In genomic region chr14:28171364-28171763, GRCm38 (mm10) we compare ENCODE assay signal across 31 mouse cellular contexts.
DNase-seq lines count a peak whose midpoint lies in the region; ATAC-seq and TF ChIP-seq lines count a peak whose summit lies in the region.
"Had no signal": no experiment of that assay in that cellular context is flagged by ENCODE, and none has a peak within 500 bp of the region (broad histone marks: within the 10 kb centered on the region; RNA-seq: fewer than 3 reads in every experiment).

No protein-coding gene starts in this region.

- no peak overlapping the region for H3K4me3 ChIP-seq in intestine, embryonic 14.5 days (ENCODE audit: low read depth, low read length)
- H3K4me3 ChIP-seq in intestine, postnatal 0 days (ENCODE audit: low read depth, low read length): no peak overlapping the region
- no peak overlapping the region for H3K4me3 ChIP-seq in kidney, embryonic 14.5 days (ENCODE audit: low read length)
- no peak overlapping the region for H3K4me3 ChIP-seq in lung, embryonic 16.5 days (ENCODE audit: low read length)
- H3K4me3 ChIP-seq: embryonic facial prominence, embryonic 10.5 days; embryonic facial prominence, embryonic 13.5 days; erythroblast, embryonic 14.5 days; forebrain, embryonic 12.5 days; forebrain, embryonic 15.5 days; heart, adult 2 months; heart, embryonic 10.5 days; heart, embryonic 13.5 days; hindbrain, embryonic 12.5 days; hindbrain, embryonic 15.5 days had no signal

- TF ChIP-seq CTCF in intestine, postnatal 0 days (IDR thresholded peaks at IDR 0.05; ENCODE audit: low read depth): no peak

- ATAC-seq in intestine, embryonic 14.5 days (replicated peaks; ENCODE audit: low FRiP score, low TSS enrichment, low read depth): no peak
- no peak for ATAC-seq in intestine, postnatal 0 days
- no peak for ATAC-seq in kidney, embryonic 14.5 days (ENCODE audit: low FRiP score, low TSS enrichment)
- peak; percentile 78 for ATAC-seq in lung, embryonic 16.5 days (ENCODE audit: low read depth)
- ATAC-seq: forebrain, embryonic 15.5 days; Patski had no signal

- H3K9me3 ChIP-seq in intestine, embryonic 14.5 days (ENCODE audit: control insufficient read depth, low read length): no peaks in the 10 kb centered on the region
- H3K9me3 ChIP-seq in intestine, postnatal 0 days (ENCODE audit: control insufficient read depth): no peaks in the 10 kb centered on the region
- H3K9me3 ChIP-seq in kidney, embryonic 14.5 days (ENCODE audit: control insufficient read depth, low read length): no peaks in the 10 kb centered on the region
- no peaks in the 10 kb centered on the region for H3K9me3 ChIP-seq in lung, embryonic 16.5 days (ENCODE audit: control insufficient read depth, low read length)
- H3K9me3 ChIP-seq: embryonic facial prominence, embryonic 10.5 days; embryonic facial prominence, embryonic 13.5 days; forebrain, embryonic 12.5 days; forebrain, embryonic 15.5 days; heart, embryonic 10.5 days; heart, embryonic 13.5 days; hindbrain, embryonic 12.5 days; hindbrain, embryonic 15.5 days had no signal

- H3K9ac ChIP-seq in intestine, embryonic 14.5 days (ENCODE audit: low read length): no peak overlapping the region
- H3K9ac ChIP-seq in intestine, postnatal 0 days (ENCODE audit: low read depth, low read length): no peak overlapping the region
- no peak overlapping the region for H3K9ac ChIP-seq in kidney, embryonic 14.5 days (ENCODE audit: low read depth, low read length)
- H3K9ac ChIP-seq in lung, embryonic 16.5 days (ENCODE audit: low read length): no peak overlapping the region
- H3K9ac ChIP-seq: embryonic facial prominence, embryonic 13.5 days; forebrain, embryonic 12.5 days; forebrain, embryonic 15.5 days; heart, embryonic 13.5 days; hindbrain, embryonic 12.5 days; hindbrain, embryonic 15.5 days had no signal

- H3K27ac ChIP-seq in intestine, embryonic 14.5 days (ENCODE audit: low read depth): peak overlapping the region; percentile 38; the same call in 1 of the 2 replicates
- no peak overlapping the region for H3K27ac ChIP-seq in intestine, postnatal 0 days (ENCODE audit: low read depth, low read length)
- H3K27ac ChIP-seq in kidney, embryonic 14.5 days (ENCODE audit: low read depth, low read length): no peak overlapping the region
- peak overlapping the region; percentile 71 for H3K27ac ChIP-seq in lung, embryonic 16.5 days (ENCODE audit: low read length)
- H3K27ac ChIP-seq: embryonic facial prominence, embryonic 10.5 days; embryonic facial prominence, embryonic 13.5 days; forebrain, embryonic 12.5 days; forebrain, embryonic 15.5 days; heart, adult 2 months; heart, embryonic 10.5 days; heart, embryonic 13.5 days; hindbrain, embryonic 12.5 days; hindbrain, embryonic 15.5 days had no signal

- no peaks in the 10 kb centered on the region for H3K36me3 ChIP-seq in intestine, embryonic 14.5 days (ENCODE audit: control insufficient read depth, insufficient read depth, low read length)
- no peaks in the 10 kb centered on the region for H3K36me3 ChIP-seq in intestine, postnatal 0 days (ENCODE audit: control insufficient read depth, insufficient read depth)
- no peaks in the 10 kb centered on the region for H3K36me3 ChIP-seq in kidney, embryonic 14.5 days (ENCODE audit: control insufficient read depth, insufficient read depth, low read length)
- no peaks in the 10 kb centered on the region for H3K36me3 ChIP-seq in lung, embryonic 16.5 days (ENCODE audit: control insufficient read depth, insufficient read depth, low read length)
- H3K36me3 ChIP-seq: embryonic facial prominence, embryonic 10.5 days; embryonic facial prominence, embryonic 13.5 days; forebrain, embryonic 12.5 days; forebrain, embryonic 15.5 days; G1E; heart, embryonic 10.5 days; heart, embryonic 13.5 days; hindbrain, embryonic 12.5 days; hindbrain, embryonic 15.5 days had no signal

- no peak for DNase-seq in intestine, embryonic 14.5 days (ENCODE audit: low spot score)
- peak; percentile 24 to 37 for DNase-seq in kidney, postnatal 4 days
- no peak for DNase-seq in lung, postnatal 14 days
- peak; percentile 16 to 58 for DNase-seq in lung, postnatal 4 days
- no peak for DNase-seq in embryo, embryonic 10 days (ENCODE audit: low spot score)
- DNase-seq: adrenal gland, adult 2 months; adrenal gland, postnatal 14 days; B cell, adult 2 months; cerebellum, adult 11 months; cerebellum, adult 2 months; cerebellum, adult 9-11 months; cerebellum, postnatal 25 days; embryo, embryonic 11 days; gastrocnemius, postnatal 25 days; heart, adult 2 months; heart, postnatal 14 days had no signal

- 27% methylated on average over 2 of the region's 2 CpGs for WGBS in intestine, embryonic 14.5 days
- 57% methylated on average over 2 of the region's 2 CpGs for WGBS in intestine, postnatal 0 days
- WGBS in kidney, embryonic 14.5 days: 64% methylated on average over 2 of the region's 2 CpGs
- 42% methylated on average over 2 of the region's 2 CpGs for WGBS in lung, embryonic 16.5 days

- peaks cover 19% of the 10 kb centered on the region; the same call in 1 of the 2 replicates for H3K4me1 ChIP-seq in intestine, embryonic 14.5 days (replicated peaks; ENCODE audit: control insufficient read depth, insufficient read depth, low read length)
- H3K4me1 ChIP-seq in intestine, postnatal 0 days (replicated peaks; ENCODE audit: control insufficient read depth, insufficient read depth, low read length): no peaks in the 10 kb centered on the region
- 0 out of 2 replicates have a peak, but pooled peaks cover 3% of the 10 kb centered on the region for H3K4me1 ChIP-seq in kidney, embryonic 14.5 days (ENCODE audit: control insufficient read depth, insufficient read depth, low read length)
- peaks cover 12% of the 10 kb centered on the region for H3K4me1 ChIP-seq in lung, embryonic 16.5 days (replicated peaks; ENCODE audit: control insufficient read depth, insufficient read depth, low read length)
- H3K4me1 ChIP-seq: forebrain, embryonic 12.5 days; forebrain, embryonic 15.5 days; hindbrain, embryonic 12.5 days; hindbrain, embryonic 15.5 days had no signal

- no peak overlapping the region for H3K4me2 ChIP-seq in intestine, embryonic 14.5 days (ENCODE audit: low read length)
- H3K4me2 ChIP-seq in intestine, postnatal 0 days (replicated peaks; ENCODE audit: low read depth): no peak overlapping the region
- H3K4me2 ChIP-seq in kidney, embryonic 14.5 days (replicated peaks; ENCODE audit: low read depth, low read length): no peak overlapping the region
- no peak overlapping the region for H3K4me2 ChIP-seq in lung, embryonic 16.5 days (ENCODE audit: low read depth, low read length)
- H3K4me2 ChIP-seq: embryonic facial prominence, embryonic 13.5 days; forebrain, embryonic 12.5 days; forebrain, embryonic 15.5 days; heart, embryonic 13.5 days; hindbrain, embryonic 12.5 days; hindbrain, embryonic 15.5 days had no signal

- no peaks in the 10 kb centered on the region for H3K27me3 ChIP-seq in intestine, embryonic 14.5 days (replicated peaks; ENCODE audit: control insufficient read depth, insufficient read depth, low read length)
- H3K27me3 ChIP-seq in intestine, postnatal 0 days (replicated peaks; ENCODE audit: control insufficient read depth, insufficient read depth, low read length): no peaks in the 10 kb centered on the region
- H3K27me3 ChIP-seq in kidney, embryonic 14.5 days (ENCODE audit: control insufficient read depth, insufficient read depth, low read length): no peaks in the 10 kb centered on the region
- no peaks in the 10 kb centered on the region for H3K27me3 ChIP-seq in lung, embryonic 16.5 days (ENCODE audit: control insufficient read depth, insufficient read depth, low read depth, low read length)
- H3K27me3 ChIP-seq: CH12.LX; embryonic facial prominence, embryonic 13.5 days; heart, embryonic 13.5 days; hindbrain, embryonic 12.5 days; hindbrain, embryonic 15.5 days; Patski had no signal

Comparison
In these comparisons a context has a peak if more than half of its experiments do, and no peak if none do; other contexts are left out.
1. DNase-seq: peak in kidney, postnatal 4 days (2 of 2) and lung, postnatal 4 days (2 of 2); none in intestine, embryonic 14.5 days (single experiment), lung, postnatal 14 days (single experiment) and embryo, embryonic 10 days (single experiment).
2. H3K27ac ChIP-seq: peak in intestine, embryonic 14.5 days (single experiment) and lung, embryonic 16.5 days (single experiment); none in intestine, postnatal 0 days (single experiment) and kidney, embryonic 14.5 days (single experiment).